Mouse (Mus musculus): ENCODE data around the gene Fgfr2. TPM values are rescaled to one million over a fixed set of nuclear protein-coding genes. Genes with fewer than 3 reads are reported as not detected.

Fgfr2 gene
- total RNA-seq, 2 experiments from 2014 or later: 27.3 to 32.7 TPM

- intact Hi-C loops (cut with DNase I): no loop called here
Measured at GRCm38 (mm10) chr7:132307722-132308271, 815.4 kb downstream of the Fgfr2 start.

GRCm38 (mm10) chr7:132306671-132307412 lies 816.3 kb downstream of the Fgfr2 start:
- intact Hi-C loops (cut with DNase I): no loop called here
- DNase-seq (ENCODE audit: low spot score in 2 of 2): no peak

More at GRCm38 (mm10) chr7:132307722-132308271, 815.4 kb downstream of the Fgfr2 start:
- no peak for DNase-seq (ENCODE audit: low spot score in 2 of 2)

GRCm38 (mm10) chr7:132305492-132306375 lies 817.4 kb downstream of the Fgfr2 start:
- no peak for DNase-seq (ENCODE audit: low spot score in 2 of 2)
- intact Hi-C loops (cut with DNase I): no loop called here

GRCm38 (mm10) chr7:132304424-132305085 lies 818.6 kb downstream of the Fgfr2 start:
- intact Hi-C loops (cut with DNase I): no loop called here
- DNase-seq (ENCODE audit: low spot score in 2 of 2): no peak

- DNase-seq (ENCODE audit: low spot score in 2 of 2): no peak
- intact Hi-C loops (cut with DNase I): no loop called here
Measured at GRCm38 (mm10) chr7:132303988-132304387, 819.2 kb downstream of the Fgfr2 start.

- no peak for DNase-seq (ENCODE audit: low spot score in 2 of 2)
- intact Hi-C loops (cut with DNase I): no loop called here
Measured at GRCm38 (mm10) chr7:132302508-132303241, 820.5 kb downstream of the Fgfr2 start.

GRCm38 (mm10) chr7:132299661-132300210 lies 823.4 kb downstream of the Fgfr2 start:
- intact Hi-C loops (cut with DNase I): no loop called here

GRCm38 (mm10) chr7:132298412-132298990 lies 824.6 kb downstream of the Fgfr2 start:
- no peak for DNase-seq (ENCODE audit: low spot score in 2 of 2)
- intact Hi-C loops (cut with DNase I): no loop called here

More at GRCm38 (mm10) chr7:132299661-132300210, 823.4 kb downstream of the Fgfr2 start:
- DNase-seq (ENCODE audit: low spot score in 2 of 2): no peak

GRCm38 (mm10) chr7:132296661-132297443 lies 826.3 kb downstream of the Fgfr2 start:
- intact Hi-C loops (cut with DNase I): no loop called here
- no peak for DNase-seq (ENCODE audit: low spot score in 2 of 2)

GRCm38 (mm10) chr7:132296132-132296531 lies 827.0 kb downstream of the Fgfr2 start:
- intact Hi-C loops (cut with DNase I): no loop called here
- no peak for DNase-seq (ENCODE audit: low spot score in 2 of 2)

GRCm38 (mm10) chr7:132287340-132287664 lies 835.8 kb downstream of the Fgfr2 start:
- intact Hi-C loops (cut with DNase I): no loop called here
- DNase-seq (ENCODE audit: low spot score in 2 of 2): no peak

- no peak for DNase-seq (ENCODE audit: low spot score in 2 of 2)
- intact Hi-C loops (cut with DNase I): no loop called here
Measured at GRCm38 (mm10) chr7:132286630-132287339, 836.4 kb downstream of the Fgfr2 start.

GRCm38 (mm10) chr7:132284795-132285194 lies 838.4 kb downstream of the Fgfr2 start:
- DNase-seq (ENCODE audit: low spot score in 2 of 2): peak in 1 of 2 experiments; percentile 33
- intact Hi-C loops (cut with DNase I): no loop called here

- intact Hi-C loops (cut with DNase I): no loop called here
- no peak for DNase-seq (ENCODE audit: low spot score in 2 of 2)
Measured at GRCm38 (mm10) chr7:132284048-132284737, 839.0 kb downstream of the Fgfr2 start.

- intact Hi-C loops (cut with DNase I): no loop called here
Measured at GRCm38 (mm10) chr7:132282576-132282975, 840.6 kb downstream of the Fgfr2 start.

GRCm38 (mm10) chr7:132282161-132282560 lies 841.0 kb downstream of the Fgfr2 start:
- intact Hi-C loops (cut with DNase I): no loop called here

More at GRCm38 (mm10) chr7:132282576-132282975, 840.6 kb downstream of the Fgfr2 start:
- no peak for DNase-seq (ENCODE audit: low spot score in 2 of 2)

More at GRCm38 (mm10) chr7:132282161-132282560, 841.0 kb downstream of the Fgfr2 start:
- no peak for DNase-seq (ENCODE audit: low spot score in 2 of 2)
